Mouse (Mus musculus) cerebellum, adult 18-20 months (tissue): Measurements from ENCODE around the gene Klhl35.
A peak's percentile ranks its signal among the peaks of the same experiment; 100 is the strongest.
"Not testable (repeated sequence)": the region's sequence is repeated elsewhere in the genome, so short reads cannot be mapped to it uniquely, and the experiment has no call there.

ENCODE experiments used
- DNase-seq, 2 experiments: peaks; one replicate each; pipeline ENCODE4 v3.0.0; 2021

The Klhl35 gene

DNA sequence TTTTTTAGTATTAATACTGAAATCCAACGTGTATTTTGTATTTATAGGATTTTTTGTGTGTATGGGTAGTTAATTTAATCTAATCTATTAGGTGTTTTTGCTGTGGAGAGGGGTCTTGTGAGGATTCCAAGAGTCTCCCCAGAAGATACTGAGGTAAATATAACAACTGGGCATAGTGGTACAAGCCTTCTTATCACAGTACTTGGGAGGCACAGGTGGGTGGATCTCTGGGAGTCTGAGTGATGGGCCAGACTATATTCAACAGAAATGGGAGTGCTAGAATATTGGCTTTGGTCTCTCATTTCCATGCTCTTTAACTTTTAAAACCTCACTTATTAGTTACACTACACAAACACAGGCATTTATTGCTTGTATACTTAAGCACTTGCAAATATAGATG is 35.3 kb downstream of the Klhl35 start:
- no peak for DNase-seq

DNA sequence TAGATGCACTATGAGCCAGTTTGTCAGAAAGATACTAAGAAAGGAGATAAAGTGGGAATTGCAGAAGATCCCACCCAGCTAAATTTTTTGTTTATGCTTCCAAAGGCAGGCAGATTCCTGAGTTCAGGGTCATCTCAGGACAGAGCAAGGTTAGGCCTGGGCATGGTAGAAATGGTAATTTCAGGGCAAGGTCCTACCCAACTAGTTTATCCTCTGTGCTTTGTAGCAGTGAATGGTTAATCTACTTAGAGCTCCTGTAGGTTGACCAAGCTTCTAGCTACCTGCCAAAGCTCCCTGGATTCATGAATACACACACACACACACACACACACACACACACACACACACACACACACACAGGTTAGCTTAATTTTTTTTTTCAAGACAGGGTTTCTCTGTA is 38.8 kb downstream of the Klhl35 start:
- DNase-seq = no peak

GRCm38 (mm10) chr7:99508187-99508586 is 42.4 kb downstream of the Klhl35 start:
- DNase-seq = not testable (repeated sequence)

- DNase-seq = peak in 1 of 2 experiments; percentile 20
Observed at GRCm38 (mm10) chr7:99510087-99510501, 44.3 kb downstream of the Klhl35 start.

GRCm38 (mm10) chr7:99516092-99516813 is 50.4 kb downstream of the Klhl35 start:
- DNase-seq = peak in 1 of 2 experiments; percentile 41

DNA sequence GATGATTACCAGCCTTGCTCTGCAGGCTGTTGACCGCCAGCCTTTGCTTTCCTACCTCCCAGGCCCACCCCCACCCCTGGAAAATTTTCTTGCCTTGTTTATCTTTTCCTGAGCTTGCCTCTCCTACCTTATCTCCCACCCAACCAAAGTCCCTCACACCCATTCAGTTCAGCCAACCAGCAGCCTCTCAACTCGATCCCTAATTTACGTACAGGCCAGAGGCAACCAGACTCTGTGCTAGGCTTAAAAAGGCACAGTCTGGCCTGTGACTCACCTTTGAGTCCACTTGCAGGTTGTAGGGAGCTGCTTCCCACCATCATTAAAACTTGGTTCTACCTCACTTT is 51.0 kb downstream of the Klhl35 start:
- no peak for DNase-seq

GRCm38 (mm10) chr7:99518954-99519644 is 53.3 kb downstream of the Klhl35 start:
- no peak for DNase-seq

DNA sequence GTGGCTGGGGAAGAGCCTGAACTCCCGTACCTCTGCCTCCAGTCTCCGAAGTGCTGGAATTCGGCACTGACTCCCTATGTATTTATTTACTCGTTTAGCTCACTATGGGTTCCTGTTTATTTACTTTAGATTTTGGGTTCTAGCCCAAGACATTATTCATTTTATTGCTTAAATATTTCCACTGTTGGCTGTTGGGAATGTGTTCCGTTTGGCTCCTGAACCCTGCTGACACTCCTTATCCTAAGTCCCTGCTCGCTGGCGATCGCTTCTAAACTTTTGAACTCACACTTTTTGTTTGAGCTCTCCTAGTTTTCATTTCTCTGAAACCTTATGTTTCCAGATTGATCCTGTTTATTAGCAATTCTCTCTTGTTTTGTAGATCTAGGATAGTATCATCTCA is 57.3 kb downstream of the Klhl35 start:
- DNase-seq = no peak
